Mouse (Mus musculus): ENCODE measurements around the gene Flnb. TPM values are rescaled to one million over a fixed set of nuclear protein-coding genes. Genes with fewer than 3 reads are reported as not detected.

Flnb gene
- polyA plus RNA-seq, 1 experiment from 2014 or later, result 2.8 TPM

DNA sequence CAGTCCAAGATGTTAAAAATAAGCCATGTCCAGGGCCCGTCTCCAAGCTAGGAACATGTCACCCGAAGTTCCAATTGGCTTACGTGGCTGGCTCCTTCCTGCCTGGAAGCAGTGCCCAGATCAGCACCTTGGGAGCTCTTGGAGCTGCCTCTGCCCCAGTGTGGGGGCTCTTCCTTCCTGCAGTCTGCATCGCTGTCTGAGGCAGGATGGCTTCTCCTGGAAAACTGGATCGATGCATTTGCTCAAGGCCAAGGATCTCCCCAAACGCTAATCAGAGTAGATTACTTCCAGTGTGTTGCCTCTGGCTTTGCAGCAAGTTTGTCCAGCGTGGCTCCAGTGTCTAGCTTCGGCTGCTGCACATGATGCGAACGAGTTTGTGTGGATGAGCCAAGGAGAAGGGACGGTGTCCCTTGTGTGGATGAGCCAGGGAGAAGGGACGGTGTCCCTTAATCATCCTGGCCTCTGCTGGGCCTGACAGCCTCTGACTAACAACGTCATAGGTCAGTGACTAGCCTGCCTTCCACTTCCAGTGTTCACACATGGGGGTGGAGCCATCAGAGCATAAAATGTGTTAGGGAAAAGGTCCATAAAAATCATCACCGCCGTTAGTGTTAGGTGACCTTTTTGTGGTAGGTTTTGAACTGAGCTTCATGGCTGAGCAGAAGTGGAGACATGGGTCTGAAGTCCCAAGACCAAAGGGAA lies 25.0 kb downstream of the Flnb start:
- no peak overlapping the region for H3K4me3 ChIP-seq (ENCODE audit: inconsistent target)
- 96% methylated on average over 15 of the region's 15 CpGs for WGBS (ENCODE audit: missing documents)
- H3K36me3 ChIP-seq (ENCODE audit: inconsistent target), result no peaks in the 10 kb centered on the region
- no peak overlapping the region for H3K27ac ChIP-seq
- no peaks in the 10 kb centered on the region for H3K79me2 ChIP-seq (ENCODE audit: inconsistent target)

DNA sequence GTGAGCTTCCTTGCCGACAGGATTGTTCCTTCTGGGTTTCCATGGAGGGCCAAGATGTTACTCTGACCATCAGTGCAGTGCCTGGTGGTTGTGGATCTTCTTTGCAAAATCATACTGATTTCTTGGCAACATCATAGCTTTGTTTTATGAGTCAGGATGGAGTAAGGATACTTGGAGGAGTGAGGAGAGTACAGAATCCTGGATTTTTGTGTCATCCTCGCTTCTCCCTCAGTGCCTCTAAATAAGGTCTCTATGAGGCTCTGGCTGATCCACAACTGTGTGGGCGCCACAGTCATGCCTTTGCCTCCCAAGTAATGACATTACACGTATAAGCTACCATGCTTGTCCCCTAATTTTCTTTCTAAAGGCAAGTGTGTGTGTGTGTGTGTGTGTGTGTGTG lies 28.9 kb downstream of the Flnb start:
- Histone ChIP-seq H3K79me2 (ENCODE audit: inconsistent target) (no peaks in the 10 kb centered on the region), H3K36me3 (ENCODE audit: inconsistent target) (no peaks in the 10 kb centered on the region), H3K4me3 (ENCODE audit: inconsistent target) (no peak overlapping the region), H3K27ac (no peak overlapping the region)
- 100% methylated on average over 4 of the region's 4 CpGs for WGBS (ENCODE audit: missing documents)

- WGBS (ENCODE audit: missing documents), result 90% methylated on average over 5 of the region's 5 CpGs
- Histone ChIP-seq H3K79me2 (ENCODE audit: inconsistent target) (no peaks in the 10 kb centered on the region), H3K36me3 (ENCODE audit: inconsistent target) (no peaks in the 10 kb centered on the region), H3K4me3 (ENCODE audit: inconsistent target) (no peak overlapping the region), H3K27ac (no peak overlapping the region)
Measured at GRCm38 (mm10) chr14:7847746-7848232, 30.0 kb downstream of the Flnb start.

- Histone ChIP-seq H3K27ac (no peak overlapping the region), H3K79me2 (ENCODE audit: inconsistent target) (no peaks in the 10 kb centered on the region), H3K4me3 (ENCODE audit: inconsistent target) (no peak overlapping the region), H3K36me3 (ENCODE audit: inconsistent target) (no peaks in the 10 kb centered on the region)
- 58% methylated on average over 3 of the region's 3 CpGs for WGBS (ENCODE audit: missing documents)
Measured at GRCm38 (mm10) chr14:7850913-7851312, 33.2 kb downstream of the Flnb start.

GRCm38 (mm10) chr14:7851543-7852065 lies 33.8 kb downstream of the Flnb start:
- 66% methylated on average over 5 of the region's 5 CpGs for WGBS (ENCODE audit: missing documents)
- no peak overlapping the region for H3K4me3 ChIP-seq (ENCODE audit: inconsistent target)
- no peak overlapping the region for H3K27ac ChIP-seq
- no peaks in the 10 kb centered on the region for H3K79me2 ChIP-seq (ENCODE audit: inconsistent target)
- no peaks in the 10 kb centered on the region for H3K36me3 ChIP-seq (ENCODE audit: inconsistent target)

DNA sequence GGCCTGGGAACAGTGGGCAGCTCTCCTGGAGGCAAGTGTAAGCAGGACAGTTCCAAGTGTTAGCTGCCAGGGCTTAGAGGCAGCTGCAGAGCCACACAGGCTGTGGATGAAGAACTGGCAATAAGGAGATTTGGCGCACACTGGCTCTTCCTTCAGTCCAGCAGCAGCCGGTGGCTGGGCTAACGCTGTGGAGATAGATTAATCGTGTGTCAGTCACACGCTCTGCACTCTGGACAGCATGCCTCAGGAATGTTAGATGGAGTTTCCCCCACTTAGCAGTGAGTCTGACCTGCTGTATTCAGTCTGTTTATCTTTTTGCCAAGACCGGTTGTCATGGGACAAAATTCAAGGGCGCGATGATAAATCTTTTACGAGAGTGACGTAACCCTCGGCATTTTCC lies 35.9 kb downstream of the Flnb start:
- Histone ChIP-seq H3K27ac (no peak overlapping the region), H3K36me3 (ENCODE audit: inconsistent target) (no peaks in the 10 kb centered on the region), H3K79me2 (ENCODE audit: inconsistent target) (no peaks in the 10 kb centered on the region), H3K4me3 (ENCODE audit: inconsistent target) (no peak overlapping the region)
- WGBS (ENCODE audit: missing documents), result 94% methylated on average over 8 of the region's 11 CpGs

- Histone ChIP-seq H3K27ac (no peak overlapping the region), H3K36me3 (ENCODE audit: inconsistent target) (no peaks in the 10 kb centered on the region), H3K79me2 (ENCODE audit: inconsistent target) (no peaks in the 10 kb centered on the region), H3K4me3 (ENCODE audit: inconsistent target) (no peak overlapping the region)
- WGBS (ENCODE audit: missing documents), result 95% methylated on average over 6 of the region's 6 CpGs
Measured at GRCm38 (mm10) chr14:7854366-7854765, 36.6 kb downstream of the Flnb start.

DNA sequence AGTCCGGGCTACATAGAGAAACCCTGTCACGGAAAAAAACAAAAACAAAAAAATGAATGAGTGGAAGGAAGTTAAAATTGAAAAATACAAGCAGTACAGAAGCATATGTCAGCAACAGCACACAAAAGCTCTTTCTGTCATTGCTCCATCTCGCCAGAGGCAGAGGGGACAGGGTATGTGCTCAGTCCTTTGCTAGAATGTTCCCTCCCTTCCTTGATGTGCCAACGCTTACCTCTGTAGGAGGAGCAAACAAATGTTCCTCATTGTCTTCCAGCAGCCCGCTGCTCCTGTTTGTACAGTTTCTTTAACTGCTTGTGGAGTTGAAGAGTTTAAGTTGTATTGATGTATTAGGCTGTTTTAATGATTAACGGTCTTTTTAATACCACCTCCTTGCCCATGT lies 37.3 kb downstream of the Flnb start:
- WGBS (ENCODE audit: missing documents), result 86% methylated on average over 6 of the region's 6 CpGs
- H3K36me3 ChIP-seq (ENCODE audit: inconsistent target), result no peaks in the 10 kb centered on the region
- H3K4me3 ChIP-seq (ENCODE audit: inconsistent target), result no peak overlapping the region
- no peak overlapping the region for H3K27ac ChIP-seq
- H3K79me2 ChIP-seq (ENCODE audit: inconsistent target), result no peaks in the 10 kb centered on the region

GRCm38 (mm10) chr14:7855501-7855900 lies 37.7 kb downstream of the Flnb start:
- Histone ChIP-seq H3K4me3 (ENCODE audit: inconsistent target) (no peak overlapping the region), H3K27ac (no peak overlapping the region), H3K36me3 (ENCODE audit: inconsistent target) (no peaks in the 10 kb centered on the region), H3K79me2 (ENCODE audit: inconsistent target) (no peaks in the 10 kb centered on the region)
- 99% methylated on average over 5 of the region's 5 CpGs for WGBS (ENCODE audit: missing documents)

DNA sequence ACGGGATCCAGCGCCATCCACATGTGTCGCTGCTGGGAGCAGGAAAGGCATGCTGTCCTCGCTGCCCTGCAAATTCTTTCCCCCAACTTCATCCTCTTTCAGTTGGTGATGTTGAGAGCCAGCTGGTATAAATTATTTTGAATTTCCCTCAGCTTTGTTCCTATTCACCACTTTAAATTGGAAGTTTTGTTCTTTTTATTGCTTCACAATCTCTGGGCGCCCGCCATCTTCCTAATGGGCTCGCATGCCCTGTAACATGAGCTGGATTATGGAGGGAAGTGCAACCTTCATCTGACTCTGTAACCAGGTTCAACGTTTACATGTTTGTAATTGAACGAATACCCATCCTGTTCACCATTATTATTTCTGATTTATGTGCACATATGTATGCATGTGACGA lies 38.6 kb downstream of the Flnb start:
- Histone ChIP-seq H3K4me3 (ENCODE audit: inconsistent target) (no peak overlapping the region), H3K27ac (no peak overlapping the region), H3K36me3 (ENCODE audit: inconsistent target) (no peaks in the 10 kb centered on the region), H3K79me2 (ENCODE audit: inconsistent target) (no peaks in the 10 kb centered on the region)
- WGBS (ENCODE audit: missing documents), result 92% methylated on average over 10 of the region's 10 CpGs

GRCm38 (mm10) chr14:7857835-7858234 lies 40.1 kb downstream of the Flnb start:
- Histone ChIP-seq H3K36me3 (ENCODE audit: inconsistent target) (no peaks in the 10 kb centered on the region), H3K79me2 (ENCODE audit: inconsistent target) (no peaks in the 10 kb centered on the region), H3K27ac (no peak overlapping the region), H3K4me3 (ENCODE audit: inconsistent target) (no peak overlapping the region)
- 83% methylated on average over 3 of the region's 3 CpGs for WGBS (ENCODE audit: missing documents)

GRCm38 (mm10) chr14:7858430-7858829 lies 40.7 kb downstream of the Flnb start:
- no peak overlapping the region for H3K4me3 ChIP-seq (ENCODE audit: inconsistent target)
- no peak overlapping the region for H3K27ac ChIP-seq
- no peaks in the 10 kb centered on the region for H3K36me3 ChIP-seq (ENCODE audit: inconsistent target)
- 23% methylated on average over 4 of the region's 4 CpGs for WGBS (ENCODE audit: missing documents)
- H3K79me2 ChIP-seq (ENCODE audit: inconsistent target), result no peaks in the 10 kb centered on the region

DNA sequence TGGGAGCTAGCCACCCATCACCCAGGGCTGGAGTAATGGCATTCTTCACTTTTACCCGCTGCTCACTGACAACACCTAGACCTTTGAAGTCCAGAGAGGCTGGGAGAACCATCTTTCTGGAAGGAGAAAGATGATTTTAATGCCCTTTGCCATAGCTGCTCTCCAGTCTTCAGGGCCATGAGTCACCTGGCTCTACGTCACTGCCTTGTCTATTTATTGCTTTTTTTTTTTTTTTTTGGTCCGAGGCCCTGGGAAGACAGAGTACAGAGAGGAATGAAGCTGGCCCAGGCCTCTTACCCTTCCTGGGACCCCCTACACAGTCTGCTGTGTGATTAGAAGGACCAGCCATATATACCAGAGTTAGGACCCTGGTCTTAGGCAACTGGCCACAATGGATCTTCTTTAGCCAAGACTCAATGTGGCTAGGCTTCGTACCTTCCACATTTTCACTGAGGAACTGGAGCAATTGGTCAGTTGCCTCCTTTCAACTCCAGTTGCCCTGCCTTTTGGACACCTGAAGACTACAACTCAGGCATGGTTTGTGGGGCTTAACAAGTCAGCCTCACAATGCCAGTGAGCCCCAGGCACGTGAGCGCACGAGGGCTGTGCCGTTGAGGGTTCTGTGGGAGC lies 42.9 kb downstream of the Flnb start:
- no peak overlapping the region for H3K4me3 ChIP-seq (ENCODE audit: inconsistent target)
- no peaks in the 10 kb centered on the region for H3K79me2 ChIP-seq (ENCODE audit: inconsistent target)
- 98% methylated on average over 7 of the region's 8 CpGs for WGBS (ENCODE audit: missing documents)
- no peaks in the 10 kb centered on the region for H3K36me3 ChIP-seq (ENCODE audit: inconsistent target)
- H3K27ac ChIP-seq, result no peak overlapping the region

DNA sequence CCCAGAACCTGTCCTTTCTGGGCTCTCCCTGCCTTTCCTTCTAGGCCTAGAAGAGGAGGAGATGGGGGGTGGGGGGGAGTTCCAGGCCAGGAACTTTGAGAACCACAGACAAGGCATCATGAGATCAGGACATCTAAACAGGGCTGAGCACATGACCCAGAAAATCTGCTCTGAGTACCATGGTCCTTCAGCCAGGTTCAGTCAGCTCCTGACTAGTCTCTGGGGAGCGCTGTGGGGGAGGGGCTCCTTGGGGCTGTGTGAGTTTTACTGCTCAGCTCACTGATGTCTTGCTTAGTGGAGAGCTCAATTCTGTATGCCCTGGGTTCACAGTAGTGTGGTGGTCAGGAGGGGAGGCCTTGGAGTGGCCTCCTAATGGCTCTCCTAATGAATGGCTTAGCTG lies 43.5 kb downstream of the Flnb start:
- WGBS (ENCODE audit: missing documents), result 100% methylated on average over 1 of the region's 1 CpGs
- no peak overlapping the region for H3K27ac ChIP-seq
- no peaks in the 10 kb centered on the region for H3K79me2 ChIP-seq (ENCODE audit: inconsistent target)
- no peak overlapping the region for H3K4me3 ChIP-seq (ENCODE audit: inconsistent target)
- H3K36me3 ChIP-seq (ENCODE audit: inconsistent target), result no peaks in the 10 kb centered on the region

- H3K79me2 ChIP-seq (ENCODE audit: inconsistent target), result no peaks in the 10 kb centered on the region
- no peaks in the 10 kb centered on the region for H3K36me3 ChIP-seq (ENCODE audit: inconsistent target)
- H3K27ac ChIP-seq, result no peak overlapping the region
- 100% methylated on average over 2 of the region's 2 CpGs for WGBS (ENCODE audit: missing documents)
- no peak overlapping the region for H3K4me3 ChIP-seq (ENCODE audit: inconsistent target)
Measured at GRCm38 (mm10) chr14:7862226-7862625, 44.5 kb downstream of the Flnb start.
